ENCODE assay signal across 9 mouse cellular contexts in genomic region chr13:51022401-51023250, GRCm38 (mm10).
DNase-seq lines count a peak whose midpoint lies in the region; ATAC-seq and TF ChIP-seq lines count a peak whose summit lies in the region.
"Had no signal": no experiment of that assay in that cellular context is flagged by ENCODE, and none has a peak within 500 bp of the region (broad histone marks: within the 10 kb centered on the region; RNA-seq: fewer than 3 reads in every experiment).

No protein-coding gene starts in this region.

- H3K36me3 ChIP-seq in forebrain, embryonic 13.5 days (ENCODE audit: poor library complexity, severe bottlenecking) = no peaks in the 10 kb centered on the region
- H3K36me3 ChIP-seq in forebrain, embryonic 12.5 days (replicated peaks) = no peaks in the 10 kb centered on the region
- no peaks in the 10 kb centered on the region for H3K36me3 ChIP-seq in intestine, postnatal 0 days (ENCODE audit: control insufficient read depth, insufficient read depth)
- H3K36me3 ChIP-seq in neural tube, embryonic 15.5 days = no peaks in the 10 kb centered on the region

- no peaks in the 10 kb centered on the region for H3K9me3 ChIP-seq in forebrain, embryonic 13.5 days (replicated peaks)
- no peaks in the 10 kb centered on the region for H3K9me3 ChIP-seq in forebrain, embryonic 12.5 days
- no peaks in the 10 kb centered on the region for H3K9me3 ChIP-seq in intestine, postnatal 0 days (ENCODE audit: control insufficient read depth)
- H3K9me3 ChIP-seq in neural tube, embryonic 15.5 days (replicated peaks) = no peaks in the 10 kb centered on the region

- 63% methylated on average over 13 of the region's 13 CpGs for WGBS in forebrain, embryonic 13.5 days
- 66% methylated on average over 13 of the region's 13 CpGs for WGBS in forebrain, embryonic 12.5 days
- 63% methylated on average over 13 of the region's 13 CpGs for WGBS in intestine, postnatal 0 days
- 59% methylated on average over 13 of the region's 13 CpGs for WGBS in neural tube, embryonic 15.5 days

- H3K4me3 ChIP-seq in forebrain, embryonic 13.5 days = no peak overlapping the region
- H3K4me3 ChIP-seq in forebrain, embryonic 12.5 days (replicated peaks) = no peak overlapping the region
- H3K4me3 ChIP-seq in intestine, postnatal 0 days (ENCODE audit: low read depth, low read length) = no peak overlapping the region
- H3K4me3 ChIP-seq in neural tube, embryonic 15.5 days (replicated peaks) = no peak overlapping the region
- H3K4me3 ChIP-seq: erythroblast, embryonic 14.5 days had no signal

- H3K27ac ChIP-seq in forebrain, embryonic 13.5 days = no peak overlapping the region
- H3K27ac ChIP-seq in forebrain, embryonic 12.5 days = no peak overlapping the region
- peak overlapping the region; percentile 28; the same call in 1 of the 2 replicates for H3K27ac ChIP-seq in intestine, postnatal 0 days (ENCODE audit: low read depth, low read length)
- peak overlapping the region; percentile 51 for H3K27ac ChIP-seq in neural tube, embryonic 15.5 days (replicated peaks)

- 0 out of 2 replicates have a peak, but pooled peaks cover 3% of the 10 kb centered on the region for H3K4me1 ChIP-seq in forebrain, embryonic 13.5 days
- peaks cover 11% of the 10 kb centered on the region; the same call in 1 of the 2 replicates for H3K4me1 ChIP-seq in forebrain, embryonic 12.5 days
- no peaks in the 10 kb centered on the region for H3K4me1 ChIP-seq in intestine, postnatal 0 days (replicated peaks; ENCODE audit: control insufficient read depth, insufficient read depth, low read length)
- H3K4me1 ChIP-seq in neural tube, embryonic 15.5 days = peaks cover 10% of the 10 kb centered on the region; the same call in 1 of the 2 replicates

- POLR2A ChIA-PET in Patski (lab: Charles Lee) = no interaction called here

- 0 out of 2 replicates have a peak, but pooled peaks have one; percentile 45 for ATAC-seq in forebrain, embryonic 13.5 days
- ATAC-seq in forebrain, embryonic 12.5 days (ENCODE audit: low FRiP score) = no peak
- ATAC-seq in Patski = no peak
- no peak for ATAC-seq in intestine, postnatal 0 days
- ATAC-seq in neural tube, embryonic 15.5 days (ENCODE audit: low FRiP score) = no peak; the same call in 1 of the 2 replicates
- ATAC-seq in CD4-positive, CD25-positive, alpha-beta regulatory T cell, adult 4 months = no peak

- in situ Hi-C loops in Patski (cut with MboI; ENCODE audit: low pct_unique_long_range_greater_than_20kb) = no loop called here

- H3K27me3 ChIP-seq in forebrain, embryonic 13.5 days = no peaks in the 10 kb centered on the region
- no peaks in the 10 kb centered on the region for H3K27me3 ChIP-seq in forebrain, embryonic 12.5 days
- H3K27me3 ChIP-seq in Patski = no peaks in the 10 kb centered on the region
- no peaks in the 10 kb centered on the region for H3K27me3 ChIP-seq in intestine, postnatal 0 days (replicated peaks; ENCODE audit: control insufficient read depth, insufficient read depth, low read length)
- H3K27me3 ChIP-seq in neural tube, embryonic 15.5 days (replicated peaks) = no peaks in the 10 kb centered on the region

- TF ChIP-seq CTCF in Patski (IDR thresholded peaks at IDR 0.05) = no peak
- TF ChIP-seq CTCF in intestine, postnatal 0 days (IDR thresholded peaks at IDR 0.05; ENCODE audit: low read depth) = no peak

- CTCF ChIA-PET in Patski (lab: Charles Lee) = interaction anchor here (0.7 to 2.0 kb wide), 3 partner anchors 16 to 49 kb away, joined by 3 to 5 read pairs (median 4); no protein-coding TSS in a partner anchor

- no peak overlapping the region for H3K9ac ChIP-seq in forebrain, embryonic 13.5 days
- no peak overlapping the region for H3K9ac ChIP-seq in forebrain, embryonic 12.5 days
- H3K9ac ChIP-seq in intestine, postnatal 0 days (ENCODE audit: low read depth, low read length) = no peak overlapping the region
- H3K9ac ChIP-seq in neural tube, embryonic 15.5 days (replicated peaks) = no peak overlapping the region

- no peak overlapping the region for H3K4me2 ChIP-seq in forebrain, embryonic 13.5 days
- H3K4me2 ChIP-seq in forebrain, embryonic 12.5 days = no peak overlapping the region
- H3K4me2 ChIP-seq in intestine, postnatal 0 days (replicated peaks; ENCODE audit: low read depth) = no peak overlapping the region
- H3K4me2 ChIP-seq in neural tube, embryonic 15.5 days = no peak overlapping the region

- DNase-seq in Patski (ENCODE audit: low read depth, low spot score) = peak; percentile 46
- DNase-seq in gastrocnemius, postnatal 10 days = peak; percentile 29
- no peak for DNase-seq in liver

Comparison
In these comparisons a context has a peak if more than half of its experiments do, and no peak if none do; other contexts are left out.
1. H3K27ac ChIP-seq: peak in intestine, postnatal 0 days (single experiment) and neural tube, embryonic 15.5 days (single experiment); none in forebrain, embryonic 13.5 days (single experiment) and forebrain, embryonic 12.5 days (single experiment).